Mouse (Mus musculus): ENCODE measurements around the gene Prr7. TPM values are rescaled to one million over a fixed set of nuclear protein-coding genes. Genes with fewer than 3 reads are reported as not detected.

The Prr7 gene
- total and polyA plus RNA-seq, 2 experiments from 2014 or later = 7.8 to 108 TPM

DNA sequence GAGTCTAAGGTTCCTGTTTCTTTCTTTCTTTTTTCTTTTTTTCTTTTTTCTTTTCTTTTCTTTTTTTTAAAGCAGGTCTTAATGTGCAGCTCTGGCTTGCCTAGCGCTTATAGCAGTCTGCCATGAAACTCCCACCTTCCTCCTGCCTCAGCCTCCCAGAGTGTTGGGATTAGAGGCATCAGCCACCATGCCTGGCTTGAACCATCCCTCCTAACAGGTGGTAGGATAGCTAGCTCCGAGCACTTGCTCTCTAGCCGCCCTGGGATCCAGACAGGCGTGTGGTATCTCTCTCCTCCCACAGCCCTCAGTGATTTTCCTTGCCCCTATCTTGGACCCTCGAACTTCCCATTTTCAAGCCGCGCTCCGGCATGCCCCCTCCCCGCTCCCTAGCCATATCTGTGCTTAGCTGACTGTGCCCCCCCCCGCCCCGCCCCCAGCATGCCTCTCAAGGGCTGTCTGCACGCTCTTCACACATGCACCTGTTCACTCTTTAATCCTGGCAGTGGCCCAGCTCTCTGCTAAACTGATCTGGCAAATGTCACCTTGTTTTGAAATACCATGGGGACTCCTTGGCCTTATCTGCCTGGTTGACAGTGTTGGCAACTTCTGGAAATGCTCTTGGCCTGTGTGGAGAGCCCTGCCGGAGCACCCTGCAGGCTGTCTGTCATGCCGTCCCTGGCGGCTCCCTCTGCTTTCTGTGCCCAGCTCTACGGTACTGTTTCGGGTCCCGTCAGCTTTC is 31.0 kb downstream of the Prr7 start:
- TF ChIP-seq CTCF (IDR thresholded peaks at IDR 0.05; ENCODE audit: low read depth) = no peak
- H3K36me3 ChIP-seq (ENCODE audit: insufficient read depth) = peaks cover 7% of the 10 kb centered on the region; the same call in 1 of the 2 replicates
- peak overlapping the region; percentile 40; the same call in 1 of the 2 replicates for H3K27ac ChIP-seq (ENCODE audit: low read depth, low read length)
- H3K9me3 ChIP-seq (ENCODE audit: low read length) = no peaks in the 10 kb centered on the region
- ATAC-seq (peak; percentile 86), DNase-seq (peak; percentile 69)
- 8% methylated on average over 18 of the region's 18 CpGs for WGBS
- H3K27me3 ChIP-seq (ENCODE audit: insufficient read depth, low read length) = no peaks in the 10 kb centered on the region
- 0 out of 2 replicates have a peak overlapping the region, but pooled peaks have one; percentile 3 for H3K4me2 ChIP-seq (ENCODE audit: low read depth)
- no peak overlapping the region for H3K4me3 ChIP-seq (ENCODE audit: low read depth, low read length)
- H3K4me1 ChIP-seq (ENCODE audit: insufficient read depth) = peaks cover 22% of the 10 kb centered on the region
- H3K9ac ChIP-seq = no peak overlapping the region

DNA sequence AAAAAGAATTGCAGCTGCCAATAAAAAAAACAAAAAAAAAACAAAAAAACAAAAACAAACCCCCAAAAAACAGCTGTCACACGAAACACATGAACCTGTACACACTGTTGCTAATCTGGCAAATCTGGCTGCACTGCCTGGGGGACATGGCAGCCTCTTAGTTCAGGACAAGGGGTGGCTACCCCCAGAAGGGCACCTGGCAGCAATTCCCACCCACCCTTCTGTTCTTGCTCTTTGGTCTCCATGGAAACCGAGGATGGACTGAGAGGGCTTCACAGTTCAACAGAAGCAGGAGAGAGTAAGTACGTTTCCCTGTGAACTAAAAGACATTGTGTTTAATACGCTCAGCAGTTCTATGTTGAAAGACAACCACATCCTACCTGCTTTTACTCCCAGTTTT is 31.6 kb downstream of the Prr7 start:
- Histone ChIP-seq H3K4me2 (ENCODE audit: low read depth) (0 out of 2 replicates have a peak overlapping the region, but pooled peaks have one; percentile 3), H3K36me3 (ENCODE audit: insufficient read depth) (peaks cover 7% of the 10 kb centered on the region; the same call in 1 of the 2 replicates), H3K27me3 (ENCODE audit: insufficient read depth, low read length) (no peaks in the 10 kb centered on the region), H3K9ac (no peak overlapping the region), H3K27ac (ENCODE audit: low read depth, low read length) (peak overlapping the region; percentile 54; the same call in 1 of the 2 replicates), H3K4me1 (ENCODE audit: insufficient read depth) (peaks cover 22% of the 10 kb centered on the region), H3K9me3 (ENCODE audit: low read length) (no peaks in the 10 kb centered on the region), H3K4me3 (ENCODE audit: low read depth, low read length) (no peak overlapping the region)
- TF ChIP-seq CTCF (IDR thresholded peaks at IDR 0.05; ENCODE audit: low read depth) = no peak
- 9% methylated on average over 4 of the region's 4 CpGs for WGBS
- ATAC-seq (peak; percentile 28), DNase-seq (peak; percentile 47)

DNA sequence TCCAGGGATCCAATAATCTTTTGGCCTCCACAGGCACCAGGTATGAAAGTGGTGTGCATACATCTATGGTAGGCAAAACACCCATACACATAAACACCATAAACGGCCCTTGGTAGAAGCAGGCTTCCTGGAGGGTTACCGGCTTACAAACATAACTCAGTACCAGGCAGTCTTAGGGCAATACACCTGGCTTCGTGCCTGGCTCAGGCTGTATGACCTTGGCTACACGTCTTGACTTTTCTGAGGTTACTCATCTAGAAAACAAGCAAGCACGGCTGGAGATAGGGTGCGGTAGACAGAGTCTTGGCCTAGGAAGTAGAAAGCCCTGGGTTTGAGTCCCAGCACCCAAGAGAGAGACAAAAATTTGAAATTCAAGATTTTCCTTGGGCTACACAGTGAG is 32.6 kb downstream of the Prr7 start:
- Histone ChIP-seq H3K4me3 (ENCODE audit: low read depth, low read length) (no peak overlapping the region), H3K9ac (no peak overlapping the region), H3K4me1 (ENCODE audit: insufficient read depth) (peaks cover 22% of the 10 kb centered on the region), H3K27ac (ENCODE audit: low read depth, low read length) (no peak overlapping the region), H3K36me3 (ENCODE audit: insufficient read depth) (peaks cover 7% of the 10 kb centered on the region; the same call in 1 of the 2 replicates), H3K27me3 (ENCODE audit: insufficient read depth, low read length) (no peaks in the 10 kb centered on the region), H3K4me2 (ENCODE audit: low read depth) (no peak overlapping the region), H3K9me3 (ENCODE audit: low read length) (no peaks in the 10 kb centered on the region)
- no peak for DNase-seq
- WGBS = 86% methylated on average over 6 of the region's 6 CpGs
- ATAC-seq = no peak
- TF ChIP-seq CTCF (IDR thresholded peaks at IDR 0.05; ENCODE audit: low read depth) = no peak

DNA sequence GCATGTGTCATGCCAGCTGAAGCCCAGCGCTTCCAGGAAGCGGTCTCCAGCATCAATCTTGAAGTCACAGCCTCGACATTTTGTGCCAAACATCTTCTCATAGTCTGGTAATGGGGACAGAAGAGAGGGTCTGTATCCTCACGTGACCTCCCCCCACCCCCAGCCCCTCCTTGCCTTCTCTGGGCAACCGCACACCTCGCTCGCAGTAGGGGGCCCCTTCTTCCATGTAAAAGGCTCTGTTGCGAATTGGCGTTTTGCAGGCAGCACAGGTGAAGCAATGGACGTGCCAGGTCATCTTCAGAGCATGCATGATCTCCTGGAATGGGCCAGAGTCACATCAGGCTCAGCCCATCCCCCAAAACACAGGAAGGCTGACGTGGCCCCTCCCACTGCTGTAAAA is 34.8 kb downstream of the Prr7 start:
- Histone ChIP-seq H3K9me3 (ENCODE audit: low read length) (no peaks in the 10 kb centered on the region), H3K27ac (ENCODE audit: low read depth, low read length) (no peak overlapping the region), H3K9ac (no peak overlapping the region), H3K4me1 (ENCODE audit: insufficient read depth) (peaks cover 22% of the 10 kb centered on the region), H3K4me3 (ENCODE audit: low read depth, low read length) (no peak overlapping the region), H3K36me3 (ENCODE audit: insufficient read depth) (peaks cover 21% of the 10 kb centered on the region), H3K4me2 (ENCODE audit: low read depth) (no peak overlapping the region), H3K27me3 (ENCODE audit: insufficient read depth, low read length) (no peaks in the 10 kb centered on the region)
- WGBS = 42% methylated on average over 11 of the region's 11 CpGs
- TF ChIP-seq CTCF (IDR thresholded peaks at IDR 0.05; ENCODE audit: low read depth) = no peak
- DNase-seq (no peak), ATAC-seq (no peak)

DNA sequence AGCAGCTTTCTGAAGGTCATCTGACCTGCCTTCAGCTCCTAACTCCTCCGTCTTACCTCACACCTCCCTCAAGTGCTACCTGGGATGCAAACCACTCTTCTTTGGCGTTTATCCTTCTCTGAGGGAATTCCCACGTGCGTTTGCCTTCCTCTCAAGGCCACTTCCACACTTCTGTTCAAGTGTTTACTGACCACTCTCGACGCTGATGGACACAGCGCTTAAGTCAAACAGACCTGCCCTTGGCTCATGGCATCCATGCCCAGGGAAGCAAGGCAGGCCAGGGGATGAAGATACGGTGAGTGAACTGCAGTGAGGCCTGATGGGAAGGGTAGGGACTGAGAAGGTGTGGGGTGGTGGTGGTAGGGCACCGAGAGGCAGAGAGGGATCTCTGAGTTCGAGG is 36.5 kb downstream of the Prr7 start:
- no peak overlapping the region for H3K4me3 ChIP-seq (ENCODE audit: low read depth, low read length)
- 83% methylated on average over 10 of the region's 10 CpGs for WGBS
- H3K27ac ChIP-seq (ENCODE audit: low read depth, low read length) = no peak overlapping the region
- H3K9ac ChIP-seq = no peak overlapping the region
- H3K4me2 ChIP-seq (ENCODE audit: low read depth) = no peak overlapping the region
- no peaks in the 10 kb centered on the region for H3K9me3 ChIP-seq (ENCODE audit: low read length)
- DNase-seq (no peak), ATAC-seq (no peak)
- no peak for TF ChIP-seq CTCF (IDR thresholded peaks at IDR 0.05; ENCODE audit: low read depth)
- H3K4me1 ChIP-seq (ENCODE audit: insufficient read depth) = peaks cover 11% of the 10 kb centered on the region
- H3K36me3 ChIP-seq (ENCODE audit: insufficient read depth) = peaks cover 29% of the 10 kb centered on the region
- no peaks in the 10 kb centered on the region for H3K27me3 ChIP-seq (ENCODE audit: insufficient read depth, low read length)

DNA sequence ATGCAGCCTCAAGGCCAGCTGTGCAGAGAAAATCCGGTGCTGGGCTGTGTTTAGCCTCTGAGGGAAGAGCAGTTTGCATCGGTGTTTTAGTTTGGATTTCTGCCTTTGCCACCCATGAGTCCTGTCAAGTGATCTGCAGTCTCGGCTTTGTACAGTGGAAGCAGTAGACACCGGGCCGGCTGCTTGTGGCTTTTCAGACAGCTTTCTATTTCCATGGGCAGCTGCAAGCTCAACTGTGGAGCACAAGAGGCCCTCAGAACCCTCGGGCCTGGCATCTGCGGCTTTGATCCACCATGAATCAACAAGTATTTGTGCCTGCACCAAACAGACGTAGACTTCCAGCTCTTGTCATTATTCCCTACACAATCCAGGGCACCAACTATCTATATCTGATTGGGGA is 38.3 kb downstream of the Prr7 start:
- Histone ChIP-seq H3K27ac (ENCODE audit: low read depth, low read length) (no peak overlapping the region), H3K9ac (no peak overlapping the region), H3K9me3 (ENCODE audit: low read length) (no peaks in the 10 kb centered on the region), H3K36me3 (ENCODE audit: insufficient read depth) (peaks cover 47% of the 10 kb centered on the region), H3K4me2 (ENCODE audit: low read depth) (no peak overlapping the region), H3K4me1 (ENCODE audit: insufficient read depth) (no peaks in the 10 kb centered on the region), H3K27me3 (ENCODE audit: insufficient read depth, low read length) (no peaks in the 10 kb centered on the region), H3K4me3 (ENCODE audit: low read depth, low read length) (no peak overlapping the region)
- WGBS = 82% methylated on average over 8 of the region's 8 CpGs
- DNase-seq (no peak), ATAC-seq (no peak)
- TF ChIP-seq CTCF (IDR thresholded peaks at IDR 0.05; ENCODE audit: low read depth) = no peak

DNA sequence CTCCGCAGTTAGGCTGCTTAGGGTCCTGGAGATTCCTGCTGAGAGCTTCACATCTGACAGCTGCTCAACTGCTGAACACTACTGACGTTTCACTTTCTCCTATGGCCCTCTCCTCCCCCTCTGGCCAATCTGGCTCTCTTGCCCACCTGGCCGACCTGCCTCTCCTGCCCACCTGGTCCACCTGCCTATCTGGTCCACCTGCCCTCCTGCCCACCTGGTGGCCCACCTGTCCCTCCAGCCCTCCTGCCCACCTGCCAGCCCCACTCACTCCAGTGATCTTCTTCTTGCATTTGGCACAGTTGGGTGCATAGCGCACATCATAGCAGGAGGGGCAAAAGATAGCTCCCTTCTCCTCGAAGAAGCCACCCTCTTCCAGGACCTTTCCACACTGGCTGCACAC is 40.3 kb downstream of the Prr7 start:
- ATAC-seq = no peak

More for the DNA sequence above, 40.3 kb downstream of the Prr7 start:
- WGBS = 83% methylated on average over 5 of the region's 5 CpGs
- H3K27ac ChIP-seq (ENCODE audit: low read depth, low read length) = no peak overlapping the region
- H3K9me3 ChIP-seq (ENCODE audit: low read length) = no peaks in the 10 kb centered on the region
- H3K27me3 ChIP-seq (ENCODE audit: insufficient read depth, low read length) = no peaks in the 10 kb centered on the region
- DNase-seq = no peak
- H3K9ac ChIP-seq = no peak overlapping the region
- H3K36me3 ChIP-seq (ENCODE audit: insufficient read depth) = peaks cover 51% of the 10 kb centered on the region
- H3K4me1 ChIP-seq (ENCODE audit: insufficient read depth) = no peaks in the 10 kb centered on the region
- H3K4me2 ChIP-seq (ENCODE audit: low read depth) = no peak overlapping the region
- TF ChIP-seq CTCF (IDR thresholded peaks at IDR 0.05; ENCODE audit: low read depth) = no peak
- no peak overlapping the region for H3K4me3 ChIP-seq (ENCODE audit: low read depth, low read length)

Measured in forebrain, postnatal 0 days (tissue).